Mouse (Mus musculus) brain, embryonic 14.5 days (tissue): ENCODE data around the gene Fbxl4. TPM values are rescaled to one million over a fixed set of nuclear protein-coding genes. Genes with fewer than 3 reads are reported as not detected.
A peak's percentile ranks its signal among the peaks of the same experiment; 100 is the strongest.
"Not testable (repeated sequence)": the region's sequence is repeated elsewhere in the genome, so short reads cannot be mapped to it uniquely, and the experiment has no call there.

Experiments
- DNase-seq: peaks from one replicate; pipeline ENCODE4 v3.0.0-alpha.2; 2011; ENCODE audit warnings: low read depth
- CTCF ChIP-seq: fragments of 200-500 bp; IDR thresholded peaks from 2 replicates; pipeline ENCODE4 v1.5.1; 2012; ENCODE audit warnings: inconsistent platforms, mild to moderate bottlenecking, moderate library complexity, borderline replicate concordance; ENCODE audit not compliant: insufficient read depth, insufficient read length; ENCODE audit errors: extremely low read depth
- POLR2A ChIP-seq: fragments of 200-500 bp; IDR thresholded peaks from 2 replicates; pipeline ENCODE4 v1.6.1; 2012; ENCODE audit warnings: mild to moderate bottlenecking, inconsistent platforms, borderline replicate concordance; ENCODE audit not compliant: poor library complexity, insufficient read depth, insufficient read length, severe bottlenecking; ENCODE audit errors: extremely low read depth
- polyA plus RNA-seq: library from polyadenylated mRNA; depleted of rRNA; stranded (reverse); fragments of >200 nt; gene quantifications from 2 replicates; pipeline ENCODE4 v1.2.3, GENCODE M21; 2012; rRNA removed

The Fbxl4 gene
- 14.6 and 17.1 TPM in 2 replicates for polyA plus RNA-seq

DNA sequence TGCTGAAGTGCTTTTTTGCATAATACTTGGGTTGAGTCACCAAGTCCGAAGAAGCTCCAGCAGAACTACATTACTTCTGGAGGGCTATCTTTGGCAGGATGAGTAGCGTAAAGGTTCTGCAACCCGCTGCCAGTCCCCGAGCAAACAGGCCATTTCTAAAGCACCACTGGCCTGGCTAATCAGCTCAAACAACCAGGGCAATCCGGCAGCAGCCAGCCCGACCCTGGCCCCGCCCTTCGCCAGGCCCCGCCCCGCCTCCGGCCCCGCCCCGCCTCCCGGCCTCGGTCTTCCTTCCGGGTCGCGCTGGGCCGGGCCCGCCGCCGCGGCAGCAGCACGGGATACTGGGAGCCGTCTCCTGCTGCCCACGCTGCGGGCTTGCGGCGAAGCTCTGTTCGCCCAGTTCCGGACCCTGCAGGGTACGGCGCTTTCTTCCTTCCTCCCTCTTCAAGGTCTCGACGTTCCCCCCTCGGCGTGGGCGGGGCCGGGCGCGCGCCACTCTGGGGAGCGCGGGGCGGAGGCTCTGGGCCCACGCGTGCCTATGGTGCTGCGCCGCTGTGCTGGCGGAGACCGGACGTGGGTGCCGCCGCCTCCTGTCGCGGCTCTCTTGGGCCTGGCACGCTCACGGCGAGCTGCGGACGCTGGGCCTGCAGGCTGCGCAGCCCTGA, at the start of gene Fbxl4:
TSS of gene Fbxl4 (plus strand) at position 278 of the 665 bp plus-strand sequence.
- TF ChIP-seq POLR2A (peak; percentile 80; the same call in 1 of the 2 replicates), CTCF (no peak)
- peak; percentile 93 for DNase-seq

DNA sequence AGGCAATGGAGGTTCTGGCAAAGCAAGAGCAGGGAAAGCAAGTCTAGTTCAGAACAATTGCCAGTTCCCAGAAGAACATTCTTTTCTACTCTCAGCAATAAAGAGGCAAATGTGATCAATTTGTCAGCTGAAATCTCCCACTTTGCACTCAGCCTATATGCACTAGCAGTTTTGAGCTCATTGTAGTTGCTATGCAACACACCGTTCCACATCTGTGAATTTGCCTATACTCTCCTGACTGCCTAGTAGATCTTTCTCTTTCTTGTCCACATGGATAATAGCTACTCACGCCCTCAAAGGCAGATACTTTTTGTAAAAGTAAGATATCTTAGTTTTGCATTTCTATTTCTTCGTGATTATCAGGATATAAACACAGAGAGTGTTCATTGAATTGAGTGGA, 42.8 kb upstream of the Fbxl4 start:
- peak; percentile 6 for DNase-seq
- no peak for TF ChIP-seq POLR2A
- no peak for TF ChIP-seq CTCF

DNA sequence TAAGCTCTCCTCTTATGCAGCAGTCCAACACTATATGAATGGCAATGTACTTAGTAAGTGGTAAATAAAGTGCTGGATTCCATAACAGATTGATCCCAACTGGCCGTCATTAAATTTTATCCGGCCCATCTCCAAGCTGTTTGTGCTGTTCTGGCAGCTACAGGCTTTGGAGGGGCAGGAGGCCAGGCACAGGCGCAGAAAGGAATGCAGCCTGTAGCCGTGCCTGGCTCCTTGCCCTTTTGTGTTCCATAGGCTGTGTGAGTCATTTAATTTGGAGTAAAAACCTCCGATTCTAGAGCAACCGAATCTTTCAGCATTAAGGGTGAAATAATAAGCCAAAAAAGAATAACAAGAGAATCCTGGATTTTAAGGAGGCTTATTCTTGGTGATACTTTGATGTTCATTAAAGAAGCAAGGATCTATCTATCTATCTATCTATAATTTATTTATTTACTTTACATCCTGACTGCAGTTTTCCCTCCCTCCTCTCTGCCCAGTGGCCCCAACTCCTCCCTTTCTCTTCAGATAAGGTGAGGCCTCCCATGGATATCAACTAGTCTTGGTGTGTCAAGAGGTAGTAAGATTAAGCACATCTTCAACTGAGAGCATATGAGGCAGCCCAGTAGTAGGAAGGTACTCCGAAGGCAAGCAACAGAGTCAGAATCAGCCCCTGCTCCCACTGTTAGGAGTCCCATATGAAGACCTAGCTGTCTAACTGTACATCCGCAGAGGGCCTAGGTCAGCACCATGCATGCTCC, 14.3 kb upstream of the Fbxl4 start:
- DNase-seq = peak; percentile 81
- TF ChIP-seq CTCF (no peak), POLR2A (no peak)

DNA sequence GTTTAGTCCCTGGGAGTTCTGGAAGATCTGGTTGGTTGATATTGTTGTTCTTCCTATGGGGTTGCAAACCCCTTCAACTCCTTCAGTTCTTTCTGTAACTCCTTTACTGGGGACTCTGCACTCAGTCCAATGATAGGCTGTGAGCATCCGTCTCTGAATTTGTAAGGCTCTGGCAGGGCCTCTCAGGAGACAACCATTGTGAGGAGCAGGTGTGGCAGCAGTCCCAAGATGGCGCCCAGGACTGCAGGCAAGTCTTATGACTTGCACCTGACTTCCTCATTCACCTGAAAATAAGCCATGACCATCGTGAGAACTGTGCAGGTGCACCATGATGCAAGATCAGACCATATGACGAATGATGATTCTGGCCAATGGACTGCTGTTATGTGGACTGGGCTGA, 8.3 kb upstream of the Fbxl4 start:
- not testable (repeated sequence) for DNase-seq

DNA sequence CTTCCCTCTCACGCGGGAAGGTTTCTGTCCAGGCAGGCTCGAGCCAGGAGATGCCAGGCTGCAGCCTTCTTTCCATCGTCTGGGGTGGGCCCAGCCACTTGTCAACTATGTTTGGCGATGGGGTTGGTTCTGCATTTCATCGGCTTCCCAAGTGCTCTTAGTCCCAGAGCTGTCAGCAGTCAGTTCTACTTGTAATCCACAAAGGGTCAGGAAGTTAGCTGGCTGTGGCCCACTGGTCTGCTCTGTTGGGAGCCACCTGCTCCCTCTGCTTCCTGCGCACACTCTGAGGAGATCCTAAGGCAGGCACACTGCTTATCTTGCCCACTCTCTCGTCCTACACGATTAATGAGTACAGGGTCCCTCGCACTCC, 573 bp downstream of the Fbxl4 start:
- no peak for TF ChIP-seq CTCF
- no peak for TF ChIP-seq POLR2A

DNA sequence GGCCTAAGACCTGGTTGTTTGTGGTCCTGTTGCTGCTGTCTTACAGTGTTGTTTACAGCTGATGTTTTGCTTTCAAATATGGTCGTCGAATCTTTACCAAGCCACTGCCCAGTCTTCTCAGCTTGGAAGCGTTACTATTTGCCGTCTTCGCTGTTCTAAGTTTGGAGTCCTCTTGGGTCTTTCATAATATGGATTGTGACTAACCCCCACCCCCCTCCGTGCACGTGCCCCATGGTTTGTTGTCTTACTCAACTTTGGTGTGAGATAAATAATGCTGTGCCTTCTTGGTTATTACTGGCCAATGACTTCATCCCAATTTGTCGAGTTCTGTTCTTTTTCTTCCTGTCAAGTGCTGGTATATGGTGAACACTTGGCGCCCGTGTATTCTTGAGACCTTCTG, 1.1 kb downstream of the Fbxl4 start:
- no peak for TF ChIP-seq POLR2A
- TF ChIP-seq CTCF = no peak
- no peak for DNase-seq

More for the DNA sequence above, 573 bp downstream of the Fbxl4 start:
- DNase-seq = no peak

DNA sequence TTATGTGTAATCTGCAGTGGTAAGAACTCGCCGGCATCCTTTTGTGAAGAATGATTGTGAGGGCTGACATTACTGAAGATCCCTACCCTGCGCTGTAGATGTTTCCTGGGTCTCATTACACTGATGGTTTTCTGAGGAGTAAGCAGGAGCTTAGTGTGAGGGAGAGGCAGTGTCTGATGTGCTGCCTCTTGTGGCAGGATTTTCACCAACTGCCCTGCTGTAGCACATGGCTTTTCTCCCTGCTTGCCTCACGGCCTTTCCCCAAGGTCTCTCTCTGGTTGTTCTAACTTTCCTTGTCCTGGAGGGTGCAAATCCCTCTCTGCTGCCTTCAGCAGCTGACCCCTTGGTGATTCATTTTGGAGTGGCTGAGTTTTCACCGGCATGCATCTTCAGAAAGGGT, 10.0 kb downstream of the Fbxl4 start:
- peak; percentile 41 for DNase-seq
- TF ChIP-seq CTCF (peak; percentile 52; the same call in 1 of the 2 replicates), POLR2A (no peak)

DNA sequence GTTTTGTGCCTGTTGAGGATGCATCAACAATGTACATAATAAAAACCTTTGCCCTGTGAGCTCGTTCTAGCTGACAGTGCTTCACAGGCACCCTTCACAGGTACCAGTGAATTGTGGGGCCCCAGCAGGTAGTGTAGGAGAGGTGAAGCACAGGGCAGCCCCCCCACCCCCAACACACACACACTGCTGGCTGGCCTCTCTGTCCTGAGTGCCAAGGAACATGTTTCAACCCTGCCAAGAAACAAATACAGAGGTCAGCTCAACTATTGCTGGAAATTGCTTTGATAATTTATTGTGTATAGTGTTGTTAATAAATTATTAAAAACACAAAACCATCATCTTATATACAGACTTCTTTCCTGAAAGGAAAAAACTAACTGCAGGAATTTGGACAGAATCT, 21.2 kb downstream of the Fbxl4 start:
- TF ChIP-seq CTCF = no peak
- no peak for TF ChIP-seq POLR2A
- DNase-seq = no peak

DNA sequence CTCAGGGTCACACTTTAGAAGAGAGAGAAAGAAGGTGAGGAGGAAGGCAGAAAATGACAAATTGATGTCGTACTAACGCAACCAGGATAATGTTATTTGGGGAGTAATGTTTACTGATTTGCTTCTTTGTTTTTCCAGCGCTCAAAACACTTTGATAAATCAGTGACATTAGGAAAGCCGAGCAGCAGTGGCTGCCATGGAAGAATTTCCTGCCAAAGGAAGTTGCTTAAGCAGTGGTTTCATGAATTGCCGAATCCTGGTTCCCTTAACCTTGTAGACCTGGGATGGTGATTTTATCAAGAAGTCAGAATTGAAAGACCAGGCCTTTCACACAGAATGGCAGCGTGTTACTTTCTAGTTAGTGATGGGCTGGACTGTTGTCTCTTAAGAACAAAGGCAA, 23.3 kb downstream of the Fbxl4 start:
- DNase-seq = no peak
- no peak for TF ChIP-seq POLR2A
- no peak for TF ChIP-seq CTCF

DNA sequence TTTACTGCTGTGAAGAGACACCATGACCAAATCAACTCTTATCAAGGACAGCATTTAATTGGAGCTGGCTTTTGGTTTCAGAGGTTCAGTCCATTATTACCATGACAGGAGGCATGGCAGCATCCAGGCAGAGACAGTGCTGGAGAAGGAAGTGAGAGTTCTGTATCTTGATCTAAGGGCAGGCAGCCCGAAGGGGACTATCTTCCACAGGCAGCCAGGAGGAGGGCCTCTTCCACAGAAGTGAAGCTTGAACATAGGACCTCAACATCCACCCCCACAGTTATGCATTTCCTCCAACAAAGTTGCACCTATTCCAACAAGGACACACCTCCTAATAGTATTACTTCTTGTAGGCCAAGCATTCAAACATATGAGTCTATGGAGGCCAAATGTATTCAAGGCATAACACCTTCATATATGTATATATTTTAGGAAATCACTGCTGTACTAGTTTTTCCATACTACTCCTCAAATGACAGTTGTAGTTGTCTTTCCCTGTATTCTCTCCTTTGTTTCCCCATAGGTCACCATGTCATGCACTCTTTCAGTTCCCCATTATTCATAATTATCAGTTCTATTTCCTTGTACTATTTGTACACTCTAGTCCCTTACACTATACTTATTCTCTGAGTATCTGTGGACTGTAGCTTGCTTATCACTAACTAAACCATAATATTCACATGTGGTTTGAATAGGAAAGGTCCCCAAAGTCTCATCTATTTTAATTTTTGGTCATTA, 26.4 kb downstream of the Fbxl4 start:
- no peak for DNase-seq
- no peak for TF ChIP-seq CTCF
- TF ChIP-seq POLR2A = no peak

DNA sequence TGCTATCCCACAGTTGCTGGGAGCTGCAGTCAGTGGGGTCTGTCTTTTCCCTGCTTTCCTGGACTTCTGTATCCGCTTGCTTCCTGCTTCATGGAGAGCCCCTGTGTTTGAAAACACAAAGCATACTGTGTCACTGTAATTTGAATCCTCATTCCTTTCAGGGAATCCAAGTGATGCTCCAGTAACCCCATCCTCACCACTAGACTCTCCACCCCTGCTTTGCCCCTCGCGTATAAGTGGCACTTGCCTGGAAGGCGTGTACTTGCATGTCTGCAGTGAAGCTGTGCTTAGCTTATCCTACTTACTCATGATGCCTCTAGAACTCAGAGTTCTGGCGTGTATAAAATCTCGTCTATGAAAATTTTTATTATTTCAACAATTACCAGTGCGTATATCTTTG, 32.7 kb downstream of the Fbxl4 start:
- TF ChIP-seq POLR2A (no peak), CTCF (no peak)
- peak; percentile 25 for DNase-seq

DNA sequence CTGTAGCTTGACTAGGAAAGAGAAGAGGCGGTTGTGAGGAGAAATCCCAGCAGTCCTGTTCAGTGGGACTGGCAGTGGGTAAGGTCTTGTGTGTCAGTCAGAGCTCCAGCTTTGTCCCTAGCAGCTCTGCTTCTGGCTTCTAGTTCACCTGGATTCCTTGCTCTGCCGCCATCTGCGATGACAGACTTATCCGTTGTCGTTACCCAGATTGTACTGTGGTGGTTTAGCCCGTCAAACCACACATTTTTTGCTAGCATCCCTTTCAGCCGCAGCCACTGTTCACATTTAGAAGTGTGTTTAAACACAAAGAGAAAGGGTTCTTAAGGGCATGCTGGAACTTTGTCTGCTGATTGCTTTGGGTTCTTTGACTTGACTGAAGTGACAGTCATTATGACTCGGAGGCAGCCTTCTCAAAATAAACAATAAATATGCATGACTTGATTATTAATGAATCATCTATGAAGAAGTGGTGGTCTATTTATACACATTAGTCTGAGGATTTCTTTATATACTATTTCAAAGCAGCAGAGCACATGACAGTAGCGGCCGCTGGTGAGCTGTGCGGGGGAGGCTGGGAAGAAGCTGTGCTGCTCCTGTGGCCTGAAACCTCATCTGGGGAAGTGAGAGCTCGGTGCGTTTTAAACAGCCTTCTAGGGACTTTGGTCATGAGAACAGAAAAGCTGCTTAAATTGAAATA, 35.6 kb downstream of the Fbxl4 start:
- TF ChIP-seq POLR2A = no peak
- no peak for TF ChIP-seq CTCF
- peak; percentile 62 for DNase-seq

DNA sequence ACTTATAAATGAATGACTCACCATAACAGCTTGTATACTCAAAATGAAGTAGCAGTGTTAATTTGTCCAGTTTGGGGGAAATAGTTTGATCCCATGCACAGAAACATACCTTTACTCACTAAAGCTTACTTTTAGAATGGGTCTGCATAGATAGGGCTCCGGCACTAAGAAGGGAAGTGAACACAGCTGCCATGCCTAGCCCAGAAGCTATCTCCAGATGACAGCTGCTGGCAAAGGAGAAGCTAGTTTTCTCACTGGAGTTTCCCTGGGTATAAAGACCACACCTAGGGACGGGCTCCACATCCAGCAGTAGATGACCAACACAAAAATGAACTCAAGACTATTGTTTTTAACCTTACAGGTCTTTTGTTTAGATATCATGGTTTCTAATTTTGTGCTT, 38.1 kb downstream of the Fbxl4 start:
- no peak for DNase-seq
- TF ChIP-seq CTCF (no peak), POLR2A (no peak)

DNA sequence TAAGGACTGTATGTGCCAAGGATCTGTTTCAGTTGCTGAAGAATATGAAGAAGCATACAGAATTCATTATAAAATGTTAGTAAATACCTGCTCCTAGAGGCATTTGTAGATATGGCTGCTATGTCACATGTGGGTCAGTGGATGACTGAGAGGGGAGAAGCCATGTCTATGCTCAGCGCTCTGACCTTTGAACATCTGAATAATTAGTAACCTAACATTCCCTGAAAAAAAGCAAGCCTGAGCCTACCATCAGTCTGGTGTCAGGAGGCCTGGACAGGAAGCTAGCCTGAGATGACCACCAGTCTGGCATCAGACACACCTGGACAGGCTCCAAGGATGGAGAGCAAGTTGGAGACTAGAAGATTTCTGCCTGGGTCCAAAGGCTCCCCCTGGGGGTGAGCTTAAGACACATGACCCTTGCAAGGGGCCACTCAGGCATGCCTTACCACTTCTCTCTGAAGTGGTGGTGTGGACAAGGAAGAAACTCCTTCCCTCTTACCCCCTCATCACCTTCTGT, 39.2 kb downstream of the Fbxl4 start:
- no peak for TF ChIP-seq CTCF
- no peak for TF ChIP-seq POLR2A
- DNase-seq = no peak
